Mouse (Mus musculus) c-Kit-positive CD71-negative TER-119-negative erythroid progenitor cells, embryonic 14.5 days (primary cell): ENCODE data around the gene Kif3c.

ENCODE experiments used
- DNase-seq: peaks from one replicate; pipeline ENCODE4 v3.0.0-alpha.2; 2013; ENCODE audit warnings: low read depth

Kif3c gene

GRCm38 (mm10) chr12:3425375-3426341, 60.7 kb downstream of the Kif3c start:
- no peak for DNase-seq

DNA sequence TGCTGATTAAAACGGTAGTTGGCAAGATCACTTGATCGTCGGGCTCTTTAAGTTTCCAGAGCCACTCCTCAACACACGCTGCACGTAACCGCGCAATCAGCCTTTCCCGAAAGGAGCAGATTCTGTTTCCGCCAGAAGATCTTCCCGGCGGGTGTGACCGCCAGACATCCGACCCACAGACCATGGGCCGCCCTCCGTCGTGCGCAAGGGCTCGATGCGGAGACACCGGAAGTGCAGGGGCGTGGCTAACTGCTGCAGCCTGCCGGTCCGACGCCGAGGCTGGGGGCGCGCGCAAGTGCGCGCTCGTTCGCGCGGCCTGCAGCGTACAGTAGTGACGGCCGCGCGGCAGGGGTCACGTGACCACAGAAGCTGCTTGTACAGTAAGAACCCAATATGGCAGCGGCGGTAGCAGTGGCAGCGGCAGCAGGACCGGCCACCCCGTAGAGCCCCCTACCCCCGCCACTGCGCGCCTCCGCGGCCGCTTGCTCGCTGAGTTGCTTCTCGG, 61.6 kb downstream of the Kif3c start, which contains the start of gene Asxl2:
Gene Asxl2, plus strand, starts transcription at position 328 of the 505 bp plus-strand sequence.
- DNase-seq: peak; percentile 95

DNA sequence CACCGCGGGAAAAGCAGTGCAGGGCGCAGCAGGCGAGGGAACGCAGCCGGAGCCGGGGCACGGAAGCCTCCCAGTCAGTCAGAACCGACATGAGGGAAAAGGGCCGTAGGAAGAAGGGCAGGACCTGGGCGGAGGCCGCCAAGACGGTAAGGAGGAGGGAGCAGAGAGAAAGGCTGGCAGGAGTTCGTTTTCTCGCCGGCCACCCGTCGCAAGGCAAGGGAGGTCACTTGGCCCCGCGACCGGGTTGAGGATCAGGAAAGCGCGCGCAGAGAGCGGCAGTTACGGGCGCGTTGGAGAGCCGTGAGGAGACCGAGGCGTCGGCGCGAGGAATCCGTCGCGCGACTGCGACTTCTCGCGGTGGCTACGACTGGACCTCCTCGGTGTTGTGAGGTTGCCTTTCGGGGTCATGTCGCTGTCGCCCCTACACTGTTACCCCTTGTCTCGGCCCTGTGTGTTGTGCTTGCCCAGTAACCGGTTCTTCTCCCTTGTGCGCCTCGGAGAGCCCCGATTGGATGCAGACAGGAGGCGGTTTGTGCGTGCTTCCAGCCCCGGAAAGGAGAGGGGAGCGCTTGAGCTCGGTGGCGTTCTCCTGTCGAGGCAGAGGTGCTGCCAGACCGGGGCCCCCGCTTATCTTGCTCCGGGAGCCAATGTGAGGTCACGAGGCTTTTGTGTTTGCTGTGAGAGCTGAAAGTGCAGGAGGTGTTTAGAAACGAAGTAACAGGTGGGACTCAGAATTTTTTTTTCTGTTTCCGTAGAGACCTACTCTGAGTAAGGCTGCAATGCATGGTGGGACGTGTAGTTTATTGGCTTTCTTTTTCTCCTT, 62.3 kb downstream of the Kif3c start:
- peak; percentile 53 for DNase-seq

GRCm38 (mm10) chr12:3427891-3428775, 63.2 kb downstream of the Kif3c start:
- DNase-seq: no peak

DNA sequence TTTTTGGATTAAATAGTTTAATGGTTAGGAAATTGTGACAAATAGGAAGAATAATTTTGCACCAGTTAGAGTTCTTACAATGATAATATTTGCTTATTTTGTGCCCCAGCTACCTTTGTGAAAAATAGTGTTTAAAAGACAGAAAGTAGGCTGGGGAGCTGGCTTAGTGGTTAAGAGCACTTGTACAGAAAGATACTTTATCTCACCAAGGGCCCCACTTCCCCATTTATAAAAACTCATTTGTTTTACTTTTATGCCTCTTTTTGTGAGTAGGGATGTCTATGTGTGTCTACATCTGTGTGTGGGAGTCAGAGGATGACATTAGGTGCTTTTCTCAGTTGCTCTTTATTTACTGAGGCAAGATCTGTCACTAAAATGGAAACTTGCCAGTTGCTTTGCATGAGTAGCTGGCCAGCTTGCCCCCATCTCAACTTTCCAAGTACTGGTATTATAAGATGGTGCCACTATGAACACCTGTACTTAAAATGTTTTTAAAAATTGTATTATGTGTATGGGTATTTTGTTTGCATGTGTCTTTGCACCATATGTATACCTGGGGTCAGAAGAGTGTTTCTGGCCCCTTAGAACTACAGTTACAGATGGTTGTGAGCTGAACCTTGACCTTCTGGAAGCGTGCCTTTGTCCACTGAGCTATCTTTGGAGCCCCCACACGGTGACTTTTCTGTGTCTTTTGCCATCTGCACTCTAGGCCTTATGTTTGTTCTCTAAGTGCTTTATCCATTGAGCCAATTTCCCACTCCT, 64.9 kb downstream of the Kif3c start:
- no peak for DNase-seq

DNA sequence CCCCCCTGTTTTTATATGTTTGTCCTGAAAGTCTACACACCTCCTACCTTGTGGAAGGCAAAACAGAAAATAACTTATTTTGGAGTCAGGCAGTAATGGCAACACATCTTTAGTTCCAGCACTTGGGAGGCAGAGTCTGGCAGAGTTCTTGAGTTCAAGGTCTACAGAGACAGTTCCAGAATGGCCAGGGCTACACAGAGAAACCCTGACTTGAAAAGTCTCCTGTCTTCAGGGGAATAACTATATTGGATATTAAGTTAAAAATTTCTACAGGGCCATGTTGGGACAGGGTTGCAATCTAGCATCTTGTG, 65.5 kb downstream of the Kif3c start:
- DNase-seq: no peak

- DNase-seq: no peak
These were observed 66.1 kb downstream of the Kif3c start for GRCm38 (mm10) chr12:3430985-3431384.

- DNase-seq: no peak
These were observed 68.8 kb downstream of the Kif3c start for GRCm38 (mm10) chr12:3433736-3434135.

GRCm38 (mm10) chr12:3436446-3436845, 71.5 kb downstream of the Kif3c start:
- DNase-seq: no peak

DNA sequence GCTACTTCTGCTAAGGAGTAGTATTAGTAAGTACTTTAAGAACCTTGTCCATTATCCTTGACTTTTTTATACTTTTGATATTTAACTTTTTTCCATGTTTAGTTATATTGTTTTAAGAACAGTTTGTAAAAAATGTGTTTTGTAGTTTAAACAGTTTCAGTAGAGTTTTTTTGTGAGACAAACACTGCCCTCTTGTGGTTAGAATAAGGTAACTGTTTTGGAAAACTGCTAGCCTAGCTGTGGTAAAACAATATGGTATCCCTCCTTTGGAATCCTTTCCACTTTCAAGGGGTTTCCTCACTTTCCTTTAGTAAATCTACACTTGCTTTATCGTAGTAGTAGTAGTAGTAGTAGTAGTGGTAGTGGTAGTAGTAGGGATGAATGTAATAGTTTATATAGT, 72.9 kb downstream of the Kif3c start:
- DNase-seq: no peak

GRCm38 (mm10) chr12:3440916-3441315, 76.0 kb downstream of the Kif3c start:
- no peak for DNase-seq

DNA sequence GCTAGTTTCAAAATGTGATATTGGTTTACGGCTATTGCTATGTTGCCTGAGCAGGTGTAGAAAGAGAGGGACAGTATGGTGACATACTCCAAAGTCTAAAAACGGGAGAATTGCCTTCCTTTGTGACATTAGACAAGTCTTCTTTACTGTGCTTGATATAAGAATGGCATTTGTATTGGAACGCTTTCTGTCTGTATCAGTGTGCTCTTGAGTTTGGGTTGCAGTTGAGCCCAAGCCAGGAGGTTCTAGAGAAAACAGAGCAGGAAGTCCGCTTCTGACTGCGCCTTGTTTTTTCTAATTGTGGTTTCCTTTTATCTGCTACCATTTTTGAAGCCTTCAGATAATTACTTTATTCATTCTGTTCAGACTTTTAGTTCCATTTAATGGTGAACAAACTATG, 76.4 kb downstream of the Kif3c start:
- DNase-seq: no peak

- DNase-seq: no peak
These were observed 88.6 kb downstream of the Kif3c start for GRCm38 (mm10) chr12:3453554-3453953.
